Mouse (Mus musculus): Measurements from ENCODE around the gene Trappc10.

Trappc10 gene

GRCm38 (mm10) chr10:78160369-78161095 lies 83.9 kb downstream of the Trappc10 start:
- DNase-seq (ENCODE audit: inconsistent ontology term) = no peak

- peak; percentile 64 for DNase-seq (ENCODE audit: inconsistent ontology term)
Observed at GRCm38 (mm10) chr10:78159906-78160305, 84.5 kb downstream of the Trappc10 start.

- DNase-seq (ENCODE audit: inconsistent ontology term) = peak; percentile 64
Observed at GRCm38 (mm10) chr10:78159252-78159878, 85.1 kb downstream of the Trappc10 start.

- DNase-seq (ENCODE audit: inconsistent ontology term) = no peak
Observed at GRCm38 (mm10) chr10:78158041-78158440, 86.4 kb downstream of the Trappc10 start.

- no peak for DNase-seq (ENCODE audit: inconsistent ontology term)
Observed at GRCm38 (mm10) chr10:78156926-78157325, 87.5 kb downstream of the Trappc10 start.

GRCm38 (mm10) chr10:78148834-78149766 lies 95.3 kb downstream of the Trappc10 start:
- no peak for DNase-seq (ENCODE audit: inconsistent ontology term)

GRCm38 (mm10) chr10:78147908-78148441 lies 96.5 kb downstream of the Trappc10 start:
- peak; percentile 11 for DNase-seq (ENCODE audit: inconsistent ontology term)

- DNase-seq (ENCODE audit: inconsistent ontology term) = no peak
Observed at GRCm38 (mm10) chr10:78143727-78144505, 100.5 kb downstream of the Trappc10 start.

GRCm38 (mm10) chr10:78140843-78141242 lies 103.6 kb downstream of the Trappc10 start:
- DNase-seq (ENCODE audit: inconsistent ontology term) = no peak

GRCm38 (mm10) chr10:78140251-78140600 lies 104.2 kb downstream of the Trappc10 start:
- no peak for DNase-seq (ENCODE audit: inconsistent ontology term)

GRCm38 (mm10) chr10:78139572-78140250 lies 104.7 kb downstream of the Trappc10 start:
- DNase-seq (ENCODE audit: inconsistent ontology term) = no peak

GRCm38 (mm10) chr10:78138812-78139523 lies 105.5 kb downstream of the Trappc10 start:
- DNase-seq (ENCODE audit: inconsistent ontology term) = peak; percentile 36

- no peak for DNase-seq (ENCODE audit: inconsistent ontology term)
Observed at GRCm38 (mm10) chr10:78137191-78137590, 107.2 kb downstream of the Trappc10 start.
